Mouse (Mus musculus): ENCODE data around the gene Nim1k. TPM values are rescaled to one million over a fixed set of nuclear protein-coding genes. Genes with fewer than 3 reads are reported as not detected.
A peak's percentile ranks its signal among the peaks of the same experiment; 100 is the strongest.

Gene Nim1k
- polyA plus RNA-seq, 1 experiment from 2014 or later: 1.6 TPM

DNA sequence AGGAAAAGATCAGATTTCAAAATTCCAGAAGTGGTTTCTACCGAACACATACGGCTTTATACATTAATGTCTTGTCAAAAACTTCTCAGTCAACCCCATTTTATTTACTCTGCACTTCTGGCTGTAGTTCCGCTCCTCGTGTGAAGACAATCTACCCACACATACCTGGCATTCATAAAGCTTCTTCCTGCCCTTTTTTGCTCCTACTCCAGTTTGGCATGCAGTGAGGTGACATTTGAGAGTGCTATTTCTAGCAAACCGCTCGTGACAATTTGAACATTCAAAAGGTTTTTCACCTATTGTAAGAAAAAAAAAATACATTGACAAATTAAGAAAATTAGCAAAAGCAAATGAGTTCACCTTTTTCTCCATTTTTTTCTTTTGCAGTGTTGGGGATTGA, 12.9 kb upstream of the Nim1k start:
- H3K36me3 ChIP-seq (replicated peaks; ENCODE audit: control insufficient read depth, insufficient read depth, low read depth, low read length): peaks cover 6% of the 10 kb centered on the region
- WGBS: 75% methylated on average over 6 of the region's 6 CpGs

DNA sequence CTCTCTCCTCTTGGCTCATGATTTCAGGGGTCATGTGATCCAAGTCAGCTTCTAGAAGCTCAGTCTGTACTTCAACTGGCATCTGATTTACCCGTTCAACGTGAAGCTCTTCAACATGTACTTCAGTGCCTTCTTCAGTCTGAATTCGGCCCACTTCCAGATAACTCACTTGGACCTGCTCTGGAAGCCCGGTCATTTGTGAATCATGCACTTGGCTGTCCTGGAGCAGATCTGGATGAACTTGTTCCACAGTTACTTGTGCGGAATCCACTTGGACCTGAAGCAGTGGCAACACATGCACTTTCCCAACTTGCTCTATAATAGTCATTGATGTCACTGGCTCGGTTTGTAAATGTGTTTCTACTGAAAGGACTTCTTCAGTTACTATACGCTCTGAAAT, 10.8 kb upstream of the Nim1k start:
- no peak overlapping the region for H3K27ac ChIP-seq (replicated peaks; ENCODE audit: low read depth, low read length)
- no peaks in the 10 kb centered on the region for H3K9me3 ChIP-seq (replicated peaks; ENCODE audit: control insufficient read depth, low read length)
- no peak overlapping the region for H3K9ac ChIP-seq (replicated peaks; ENCODE audit: low read length)
- no peak overlapping the region for H3K4me2 ChIP-seq (ENCODE audit: low read depth, low read length)
- H3K4me1 ChIP-seq (ENCODE audit: control insufficient read depth, insufficient read depth, low read length): no peaks in the 10 kb centered on the region
- WGBS: 92% methylated on average over 7 of the region's 7 CpGs
- DNase-seq (ENCODE audit: low spot score): no peak
- H3K4me3 ChIP-seq (ENCODE audit: low read depth, low read length): no peak overlapping the region
- H3K36me3 ChIP-seq (replicated peaks; ENCODE audit: control insufficient read depth, insufficient read depth, low read depth, low read length): peaks cover 3% of the 10 kb centered on the region
- H3K27me3 ChIP-seq (ENCODE audit: control insufficient read depth, insufficient read depth, low read length): no peaks in the 10 kb centered on the region
- ATAC-seq (replicated peaks; ENCODE audit: insufficient number of reproducible peaks, low FRiP score, low TSS enrichment, low read depth): no peak

More for the DNA sequence above, 12.9 kb upstream of the Nim1k start:
- H3K4me3 ChIP-seq (ENCODE audit: low read depth, low read length): no peak overlapping the region
- H3K9ac ChIP-seq (replicated peaks; ENCODE audit: low read length): no peak overlapping the region
- no peak overlapping the region for H3K4me2 ChIP-seq (ENCODE audit: low read depth, low read length)
- H3K4me1 ChIP-seq (ENCODE audit: control insufficient read depth, insufficient read depth, low read length): no peaks in the 10 kb centered on the region
- H3K27ac ChIP-seq (replicated peaks; ENCODE audit: low read depth, low read length): no peak overlapping the region
- ATAC-seq (replicated peaks; ENCODE audit: insufficient number of reproducible peaks, low FRiP score, low TSS enrichment, low read depth) (no peak), DNase-seq (ENCODE audit: low spot score) (no peak)
- no peaks in the 10 kb centered on the region for H3K27me3 ChIP-seq (ENCODE audit: control insufficient read depth, insufficient read depth, low read length)
- H3K9me3 ChIP-seq (replicated peaks; ENCODE audit: control insufficient read depth, low read length): no peaks in the 10 kb centered on the region

DNA sequence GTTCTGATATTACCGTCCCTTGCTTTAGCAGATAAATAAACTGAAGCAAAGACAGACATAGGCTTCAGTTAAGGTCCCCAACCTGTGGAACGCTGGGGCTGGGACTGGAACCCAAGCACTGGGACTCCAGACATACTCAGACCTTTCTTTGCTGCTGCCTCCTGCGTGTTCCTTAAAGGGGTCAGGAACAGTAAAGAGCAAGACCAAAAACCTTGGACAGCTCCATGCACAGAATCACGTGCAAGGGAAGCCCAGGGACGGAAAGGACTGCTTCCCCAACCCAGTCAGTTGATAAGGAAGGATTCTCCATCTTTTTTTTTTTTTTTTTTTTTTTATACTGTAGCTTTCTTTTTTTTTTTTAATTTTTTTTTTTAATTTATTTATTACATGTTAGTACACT, 1.1 kb upstream of the Nim1k start:
- DNase-seq (ENCODE audit: low spot score) (peak; percentile 60), ATAC-seq (replicated peaks; ENCODE audit: insufficient number of reproducible peaks, low FRiP score, low TSS enrichment, low read depth) (no peak)
- no peaks in the 10 kb centered on the region for H3K9me3 ChIP-seq (replicated peaks; ENCODE audit: control insufficient read depth, low read length)
- no peak overlapping the region for H3K4me2 ChIP-seq (ENCODE audit: low read depth, low read length)
- no peak overlapping the region for H3K4me3 ChIP-seq (ENCODE audit: low read depth, low read length)
- no peak overlapping the region for H3K9ac ChIP-seq (replicated peaks; ENCODE audit: low read length)
- H3K36me3 ChIP-seq (replicated peaks; ENCODE audit: control insufficient read depth, insufficient read depth, low read depth, low read length): no peaks in the 10 kb centered on the region
- no peak overlapping the region for H3K27ac ChIP-seq (replicated peaks; ENCODE audit: low read depth, low read length)
- no peaks in the 10 kb centered on the region for H3K4me1 ChIP-seq (ENCODE audit: control insufficient read depth, insufficient read depth, low read length)
- WGBS: 29% methylated on average over 5 of the region's 5 CpGs
- H3K27me3 ChIP-seq (ENCODE audit: control insufficient read depth, insufficient read depth, low read length): no peaks in the 10 kb centered on the region

DNA sequence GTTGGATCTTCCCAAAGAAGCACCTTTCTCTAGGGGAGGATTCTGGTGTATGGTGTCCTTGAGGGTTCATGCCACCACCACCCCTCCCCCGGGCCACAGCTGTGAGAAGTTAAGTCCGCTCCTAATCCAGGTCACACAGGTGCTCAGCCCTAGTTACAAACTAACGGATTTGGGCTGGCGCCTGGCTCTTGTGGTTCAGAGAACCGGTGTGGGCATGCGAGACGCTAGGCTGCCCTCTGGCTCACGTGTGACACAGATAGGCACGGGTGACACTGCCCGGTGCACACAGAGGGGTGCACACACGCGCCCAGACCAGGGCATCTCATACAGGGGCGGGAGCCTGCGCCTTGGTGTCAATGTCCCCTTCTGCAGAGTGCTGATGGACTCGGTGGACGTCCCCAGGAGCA, 538 bp downstream of the Nim1k start:
- H3K9me3 ChIP-seq (replicated peaks; ENCODE audit: control insufficient read depth, low read length): no peaks in the 10 kb centered on the region
- peak; percentile 59 for ATAC-seq (replicated peaks; ENCODE audit: insufficient number of reproducible peaks, low FRiP score, low TSS enrichment, low read depth)

DNA sequence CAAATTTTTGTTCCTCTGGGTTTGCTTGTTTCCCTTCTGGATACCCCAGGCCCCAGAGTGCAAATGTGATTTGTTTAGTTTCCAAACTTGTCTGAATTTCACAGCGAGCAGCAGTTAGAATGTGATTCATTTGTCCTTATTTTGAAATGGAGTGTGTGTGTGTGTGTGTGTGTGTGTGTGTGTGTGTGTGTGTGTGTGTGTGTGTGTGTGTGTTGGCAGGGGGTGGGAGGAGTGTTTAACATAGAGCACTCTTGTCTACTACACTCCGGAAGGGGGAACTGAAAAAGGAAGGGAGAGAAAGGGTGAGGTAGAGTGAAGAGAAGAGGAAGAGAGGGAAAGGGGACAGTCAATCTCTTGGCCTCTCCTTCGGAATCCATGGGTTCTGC, 1.1 kb downstream of the Nim1k start:
- Histone ChIP-seq H3K36me3 (replicated peaks; ENCODE audit: control insufficient read depth, insufficient read depth, low read depth, low read length) (no peaks in the 10 kb centered on the region), H3K4me3 (ENCODE audit: low read depth, low read length) (no peak overlapping the region; the same call in 1 of the 2 replicates), H3K4me2 (ENCODE audit: low read depth, low read length) (peak overlapping the region; percentile 93), H3K9me3 (replicated peaks; ENCODE audit: control insufficient read depth, low read length) (no peaks in the 10 kb centered on the region), H3K9ac (replicated peaks; ENCODE audit: low read length) (no peak overlapping the region; the same call in 1 of the 2 replicates), H3K27ac (replicated peaks; ENCODE audit: low read depth, low read length) (no peak overlapping the region), H3K4me1 (ENCODE audit: control insufficient read depth, insufficient read depth, low read length) (no peaks in the 10 kb centered on the region), H3K27me3 (ENCODE audit: control insufficient read depth, insufficient read depth, low read length) (no peaks in the 10 kb centered on the region)
- ATAC-seq (replicated peaks; ENCODE audit: insufficient number of reproducible peaks, low FRiP score, low TSS enrichment, low read depth) (no peak), DNase-seq (ENCODE audit: low spot score) (no peak)
- WGBS: 37% methylated on average over 3 of the region's 3 CpGs

More for the DNA sequence above, 538 bp downstream of the Nim1k start:
- no peaks in the 10 kb centered on the region for H3K27me3 ChIP-seq (ENCODE audit: control insufficient read depth, insufficient read depth, low read length)
- peak overlapping the region; percentile 54 for H3K4me3 ChIP-seq (ENCODE audit: low read depth, low read length)
- H3K27ac ChIP-seq (replicated peaks; ENCODE audit: low read depth, low read length): no peak overlapping the region
- peak overlapping the region; percentile 93 for H3K4me2 ChIP-seq (ENCODE audit: low read depth, low read length)
- no peaks in the 10 kb centered on the region for H3K4me1 ChIP-seq (ENCODE audit: control insufficient read depth, insufficient read depth, low read length)
- peak overlapping the region; percentile 60 for H3K9ac ChIP-seq (replicated peaks; ENCODE audit: low read length)
- DNase-seq (ENCODE audit: low spot score): no peak
- no peaks in the 10 kb centered on the region for H3K36me3 ChIP-seq (replicated peaks; ENCODE audit: control insufficient read depth, insufficient read depth, low read depth, low read length)
- 1% methylated on average over 16 of the region's 16 CpGs for WGBS

DNA sequence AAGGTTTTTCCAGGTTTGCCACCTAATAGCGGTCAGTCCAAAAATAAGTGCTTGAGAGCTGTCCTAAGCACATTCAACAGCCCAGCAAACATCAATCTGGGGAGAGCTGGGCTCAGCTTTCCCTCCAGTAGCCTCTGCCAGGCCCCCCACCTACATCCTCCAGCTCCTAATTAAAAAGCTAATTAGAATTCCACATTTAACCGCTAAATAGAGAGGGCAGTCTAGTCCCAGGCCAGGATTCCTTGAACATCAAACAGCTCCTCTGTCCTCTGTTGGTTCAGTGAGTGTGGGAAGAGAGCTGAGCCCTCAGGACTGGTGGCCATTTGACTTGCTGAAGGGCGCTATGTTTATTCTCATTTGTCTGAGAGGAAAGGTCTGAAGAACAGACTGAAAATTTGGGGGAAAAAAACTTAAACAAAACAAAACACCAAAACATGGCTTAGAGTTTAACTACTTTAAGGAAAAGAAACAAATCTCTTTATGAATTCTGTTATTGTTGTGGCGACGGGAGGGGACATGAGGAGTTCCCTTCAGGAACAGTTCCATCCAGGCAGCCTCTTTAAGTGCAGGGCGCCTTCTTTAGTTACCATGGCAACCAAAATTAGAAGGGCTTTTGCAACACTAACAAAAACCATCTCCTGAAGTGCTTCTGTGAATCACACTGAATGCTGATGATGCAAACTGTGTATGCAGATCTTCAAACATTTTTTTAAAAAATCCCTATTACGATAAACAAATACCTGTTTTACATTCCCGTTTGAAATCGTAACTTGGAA, 1.6 kb downstream of the Nim1k start:
- no peaks in the 10 kb centered on the region for H3K4me1 ChIP-seq (ENCODE audit: control insufficient read depth, insufficient read depth, low read length)
- no peak overlapping the region for H3K4me2 ChIP-seq (ENCODE audit: low read depth, low read length)
- H3K9ac ChIP-seq (replicated peaks; ENCODE audit: low read length): no peak overlapping the region
- DNase-seq (ENCODE audit: low spot score) (peak; percentile 34), ATAC-seq (replicated peaks; ENCODE audit: insufficient number of reproducible peaks, low FRiP score, low TSS enrichment, low read depth) (no peak)
- H3K9me3 ChIP-seq (replicated peaks; ENCODE audit: control insufficient read depth, low read length): no peaks in the 10 kb centered on the region
- WGBS: 52% methylated on average over 9 of the region's 9 CpGs
- no peak overlapping the region for H3K4me3 ChIP-seq (ENCODE audit: low read depth, low read length)
- H3K27ac ChIP-seq (replicated peaks; ENCODE audit: low read depth, low read length): no peak overlapping the region
- no peaks in the 10 kb centered on the region for H3K27me3 ChIP-seq (ENCODE audit: control insufficient read depth, insufficient read depth, low read length)
- no peaks in the 10 kb centered on the region for H3K36me3 ChIP-seq (replicated peaks; ENCODE audit: control insufficient read depth, insufficient read depth, low read depth, low read length)

DNA sequence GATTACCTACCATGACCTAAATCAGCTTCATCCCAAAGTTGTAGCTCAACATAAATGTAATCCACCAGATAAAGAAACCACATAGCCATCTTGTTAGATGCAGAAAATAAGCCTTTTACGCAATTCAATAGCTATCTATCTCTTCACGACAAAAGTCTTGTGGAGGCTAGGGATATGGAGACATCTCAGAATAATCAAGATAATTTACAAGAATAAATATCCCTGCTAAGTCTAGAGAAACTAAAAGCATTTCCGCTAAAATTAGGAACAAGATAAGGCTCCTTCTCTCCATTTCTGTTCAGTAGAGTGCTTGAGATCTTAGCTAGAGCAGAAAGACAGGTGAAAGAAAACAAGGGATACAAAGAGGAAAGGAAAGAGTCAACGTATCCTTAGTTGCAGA, 8.8 kb downstream of the Nim1k start:
- H3K27ac ChIP-seq (replicated peaks; ENCODE audit: low read depth, low read length): no peak overlapping the region
- 91% methylated on average over 4 of the region's 4 CpGs for WGBS
- ATAC-seq (replicated peaks; ENCODE audit: insufficient number of reproducible peaks, low FRiP score, low TSS enrichment, low read depth): no peak

DNA sequence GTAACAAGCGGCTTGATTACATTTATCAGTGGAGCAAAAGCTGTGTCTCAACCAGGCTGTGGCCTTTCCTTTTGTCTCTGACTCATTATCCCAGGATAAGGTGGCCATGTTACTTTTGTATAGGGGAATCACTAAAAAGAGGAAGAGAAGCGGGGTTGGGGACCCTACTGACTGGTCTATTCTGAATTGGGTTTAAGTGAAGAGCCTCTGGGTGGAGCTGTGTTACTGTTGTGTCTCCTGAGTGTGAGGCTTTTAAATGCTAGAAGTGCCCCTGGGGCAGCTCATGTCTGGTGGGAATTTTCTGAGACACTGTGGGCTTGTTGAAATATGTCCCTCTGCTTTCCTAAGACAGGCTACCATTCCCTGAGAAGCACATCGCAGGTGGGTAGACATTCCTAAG, 12.2 kb downstream of the Nim1k start:
- H3K27me3 ChIP-seq (ENCODE audit: control insufficient read depth, insufficient read depth, low read length): no peaks in the 10 kb centered on the region
- H3K9me3 ChIP-seq (replicated peaks; ENCODE audit: control insufficient read depth, low read length): no peaks in the 10 kb centered on the region
- no peaks in the 10 kb centered on the region; the same call in 1 of the 2 replicates for H3K4me1 ChIP-seq (ENCODE audit: control insufficient read depth, insufficient read depth, low read length)
- DNase-seq (ENCODE audit: low spot score) (no peak), ATAC-seq (replicated peaks; ENCODE audit: insufficient number of reproducible peaks, low FRiP score, low TSS enrichment, low read depth) (no peak)
- H3K4me2 ChIP-seq (ENCODE audit: low read depth, low read length): no peak overlapping the region
- H3K36me3 ChIP-seq (replicated peaks; ENCODE audit: control insufficient read depth, insufficient read depth, low read depth, low read length): no peaks in the 10 kb centered on the region
- no peak overlapping the region for H3K9ac ChIP-seq (replicated peaks; ENCODE audit: low read length)
- WGBS: 62% methylated on average over 3 of the region's 3 CpGs
- no peak overlapping the region for H3K27ac ChIP-seq (replicated peaks; ENCODE audit: low read depth, low read length)
- no peak overlapping the region for H3K4me3 ChIP-seq (ENCODE audit: low read depth, low read length)

More for the DNA sequence above, 8.8 kb downstream of the Nim1k start:
- no peak overlapping the region for H3K4me2 ChIP-seq (ENCODE audit: low read depth, low read length)
- no peaks in the 10 kb centered on the region for H3K36me3 ChIP-seq (replicated peaks; ENCODE audit: control insufficient read depth, insufficient read depth, low read depth, low read length)
- no peak overlapping the region for H3K4me3 ChIP-seq (ENCODE audit: low read depth, low read length)
- no peaks in the 10 kb centered on the region for H3K27me3 ChIP-seq (ENCODE audit: control insufficient read depth, insufficient read depth, low read length)
- no peaks in the 10 kb centered on the region for H3K9me3 ChIP-seq (replicated peaks; ENCODE audit: control insufficient read depth, low read length)
- no peaks in the 10 kb centered on the region; the same call in 1 of the 2 replicates for H3K4me1 ChIP-seq (ENCODE audit: control insufficient read depth, insufficient read depth, low read length)
- no peak overlapping the region for H3K9ac ChIP-seq (replicated peaks; ENCODE audit: low read length)
- no peak for DNase-seq (ENCODE audit: low spot score)
